Comparison of ENCODE assay signal across 7 mouse cellular contexts in genomic region chr14:21481231-21481630, GRCm38 (mm10). TPM values are rescaled to one million over a fixed set of nuclear protein-coding genes. Genes with fewer than 3 reads are reported as not detected.
DNase-seq lines count a peak whose midpoint lies in the region; ATAC-seq and TF ChIP-seq lines count a peak whose summit lies in the region.

Kat6b (plus strand) TSS chr14:21481434.

- H3K27ac ChIP-seq in ES-E14 (ENCODE audit: insufficient read depth, low read depth, low read length, poor library complexity, severe bottlenecking): peak within 1 kb of the TSS; percentile 93
- H3K27ac ChIP-seq in stomach, embryonic 15.5 days: no peak within 1 kb of the TSS

- H3K4me1 ChIP-seq in ES-E14 (ENCODE audit: control insufficient read depth in 2 of 2, insufficient read depth in 2 of 2, low read length in 2 of 2, poor library complexity in 1 of 2): peaks cover 2 to 5% of the 10 kb centered on the region in 2 experiments; a peak in 3 of 4 replicates
- H3K4me1 ChIP-seq in stomach, embryonic 15.5 days: no peaks in the 10 kb centered on the region

- peak within 1 kb of the TSS; percentile 83 to 92 for H3K4me3 ChIP-seq in ES-E14 (ENCODE audit: insufficient read depth in 1 of 2, low read depth in 1 of 2, low read length in 2 of 2, poor library complexity in 1 of 2, severe bottlenecking in 1 of 2)
- H3K4me3 ChIP-seq in stomach, embryonic 15.5 days (replicated peaks): no peak within 1 kb of the TSS

- ATAC-seq in stomach, embryonic 15.5 days (ENCODE audit: insufficient read depth, low FRiP score, low read depth): no peak

- in situ Hi-C loops in ES-E14 (cut with MboI; ENCODE audit: low sequenced_read_pairs in 2 of 2, unreplicated experiment in 2 of 2): no loop called here

- WGBS in stomach, embryonic 15.5 days: 92% methylated on average over 7 of the region's 7 CpGs

- H3K9ac ChIP-seq in ES-E14 (ENCODE audit: insufficient read depth, low read depth, low read length, poor library complexity, severe bottlenecking): peak within 1 kb of the TSS; percentile 81
- no peak within 1 kb of the TSS for H3K9ac ChIP-seq in stomach, embryonic 15.5 days

- H3K9me3 ChIP-seq in ES-E14 (ENCODE audit: control insufficient read depth, insufficient read depth, low read depth, low read length): no peaks in the 10 kb centered on the region
- H3K9me3 ChIP-seq in stomach, embryonic 15.5 days: no peaks in the 10 kb centered on the region

- no peak within 1 kb of the TSS for H3K4me2 ChIP-seq in stomach, embryonic 15.5 days

- DNase-seq in ES-E14 (ENCODE audit: low read depth, low spot score): peak; percentile 87
- DNase-seq in adrenal gland, adult 2 months: no peak
- DNase-seq in gastrocnemius, postnatal 10 days: no peak
- DNase-seq in layer of hippocampus, postnatal 36 days: no peak
- DNase-seq in thymus, postnatal 14 days: no peak
- DNase-seq in ovary, adult 18-20 months (ENCODE audit: low spot score): no peak

- peaks cover 20% of the 10 kb centered on the region for H3K36me3 ChIP-seq in ES-E14 (ENCODE audit: control insufficient read depth, insufficient read depth, low read length, poor library complexity, severe bottlenecking)
- no peaks in the 10 kb centered on the region for H3K36me3 ChIP-seq in stomach, embryonic 15.5 days

- no peaks in the 10 kb centered on the region for H3K27me3 ChIP-seq in stomach, embryonic 15.5 days (replicated peaks)

TF ChIP-seq in ES-E14, 5 proteins besides CTCF, POLR2A, EP300 and RAD21:
- TF ChIP-seq HCFC1 (IDR thresholded peaks at IDR 0.05; ENCODE audit: borderline replicate concordance, insufficient read depth, low read length) (peak; percentile 44; the same call in 1 of the 2 replicates), ZNF384 (IDR thresholded peaks at IDR 0.05; ENCODE audit: low read depth, low read length) (no peak), CHD2 (IDR thresholded peaks at IDR 0.05; ENCODE audit: low read depth, low read length) (no peak), MAFK (IDR thresholded peaks at IDR 0.05; ENCODE audit: insufficient read depth, low read depth, low read length) (no peak)

RNA-seq across cellular contexts. Expression of gene Kat6b, which starts in this region (rescaled TPM):
- 172 and 204 TPM in 2 replicates for total RNA-seq in ES-E14 (2012; rRNA removed)
- 10 to 100 TPM; 33.4 to 37.3 TPM for total RNA-seq in adrenal gland, adult 2 months (2021)
- polyA plus RNA-seq in adrenal gland, adult 2 months (2012; rRNA removed): 9.5 and 12.3 TPM in 2 replicates
- total RNA-seq in gastrocnemius, postnatal 10 days (2021): 10 to 100 TPM; 24.1 to 31.6 TPM
- total RNA-seq in layer of hippocampus, postnatal 36 days (2021): 10 to 100 TPM; 92.1 to 93.1 TPM
- 12.5 and 18.3 TPM in 2 replicates for polyA plus RNA-seq in stomach, embryonic 15.5 days (2015; fragmentation: Nextera tagmentation; extraction: Ambion mirVana)
